Mouse (Mus musculus): Measurements from ENCODE around the gene U2af1l4. TPM values are rescaled to one million over a fixed set of nuclear protein-coding genes. Genes with fewer than 3 reads are reported as not detected.

The U2af1l4 gene
- polyA plus RNA-seq, 2 experiments, result 75.8 to 95.6 TPM

GRCm38 (mm10) chr7:30558656-30559442 is 4.3 kb upstream of the U2af1l4 start:
- H3K27me3 ChIP-seq (ENCODE audit: control insufficient read depth, insufficient read depth, low read length), result no peaks in the 10 kb centered on the region
- peaks cover 37% of the 10 kb centered on the region for H3K36me3 ChIP-seq (ENCODE audit: control insufficient read depth, insufficient read depth, low read length)
- no peak for TF ChIP-seq POLR2A (IDR thresholded peaks at IDR 0.05; ENCODE audit: borderline replicate concordance, extremely low read depth, insufficient read depth, insufficient read length)
- ATAC-seq (ENCODE audit: low FRiP score, low read depth), result no peak
- H3K9ac ChIP-seq (ENCODE audit: low read depth, low read length, severe bottlenecking), result peak overlapping the region; percentile 67
- H3K9me3 ChIP-seq (ENCODE audit: control insufficient read depth, low read length), result no peaks in the 10 kb centered on the region
- H3K27ac ChIP-seq (replicated peaks; ENCODE audit: low read depth, low read length), result peak overlapping the region; percentile 39; the same call in 1 of the 2 replicates
- WGBS, result 14% methylated on average over 12 of the region's 12 CpGs
- peak overlapping the region; percentile 91 for H3K4me2 ChIP-seq (replicated peaks; ENCODE audit: low read depth, low read length, severe bottlenecking)
- no peak for DNase-seq (ENCODE audit: low spot score)
- peak overlapping the region; percentile 59 for H3K4me3 ChIP-seq (replicated peaks; ENCODE audit: low read length)
- peaks cover 13% of the 10 kb centered on the region for H3K4me1 ChIP-seq (ENCODE audit: control insufficient read depth, insufficient read depth, low read length)

DNA sequence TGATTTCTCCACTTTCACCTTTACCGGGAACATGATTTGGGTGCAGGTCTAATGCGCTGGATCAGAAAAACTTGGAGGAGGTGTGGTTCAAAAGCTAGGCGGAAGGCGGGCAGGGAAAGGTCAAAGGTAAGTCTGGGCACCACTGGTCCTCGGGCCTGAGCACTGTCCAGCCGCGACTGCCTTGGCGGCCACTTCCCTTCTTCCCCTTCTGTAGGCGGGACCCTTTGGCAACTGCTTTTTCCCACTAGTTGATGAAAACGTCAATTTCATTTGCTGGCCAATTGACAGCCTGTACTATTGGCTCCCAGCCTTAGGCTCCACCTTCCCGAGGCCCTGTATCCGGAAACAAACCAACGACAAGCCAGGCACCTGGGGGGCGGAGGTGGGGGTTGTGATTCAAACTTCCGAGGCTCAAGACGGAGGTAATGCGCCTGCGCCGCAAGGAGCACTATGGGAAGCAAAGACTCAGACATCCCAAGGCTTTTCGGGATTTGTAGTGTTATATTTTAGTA is 3.6 kb upstream of the U2af1l4 start, which contains the start of gene Lin37:
TSS of gene Lin37 (minus strand) at position 396 of the 512 bp plus-strand sequence.
- TF ChIP-seq POLR2A (IDR thresholded peaks at IDR 0.05; ENCODE audit: borderline replicate concordance, extremely low read depth, insufficient read depth, insufficient read length), result peak; percentile 54; the same call in 1 of the 2 replicates
- H3K9me3 ChIP-seq (ENCODE audit: control insufficient read depth, low read length), result no peaks in the 10 kb centered on the region
- H3K27ac ChIP-seq (replicated peaks; ENCODE audit: low read depth, low read length), result peak within 1 kb of the TSS; percentile 39; the same call in 1 of the 2 replicates
- H3K9ac ChIP-seq (ENCODE audit: low read depth, low read length, severe bottlenecking), result peak within 1 kb of the TSS; percentile 67
- ATAC-seq (ENCODE audit: low FRiP score, low read depth) (peak; percentile 87), DNase-seq (ENCODE audit: low spot score) (peak; percentile 99)
- peaks cover 16% of the 10 kb centered on the region for H3K4me1 ChIP-seq (ENCODE audit: control insufficient read depth, insufficient read depth, low read length)
- peak within 1 kb of the TSS; percentile 91 for H3K4me2 ChIP-seq (replicated peaks; ENCODE audit: low read depth, low read length, severe bottlenecking)
- H3K27me3 ChIP-seq (ENCODE audit: control insufficient read depth, insufficient read depth, low read length), result no peaks in the 10 kb centered on the region
- H3K4me3 ChIP-seq (replicated peaks; ENCODE audit: low read length), result peak within 1 kb of the TSS; percentile 59
- peaks cover 33% of the 10 kb centered on the region for H3K36me3 ChIP-seq (ENCODE audit: control insufficient read depth, insufficient read depth, low read length)
- WGBS, result under 1% methylated on average over 20 of the region's 20 CpGs

DNA sequence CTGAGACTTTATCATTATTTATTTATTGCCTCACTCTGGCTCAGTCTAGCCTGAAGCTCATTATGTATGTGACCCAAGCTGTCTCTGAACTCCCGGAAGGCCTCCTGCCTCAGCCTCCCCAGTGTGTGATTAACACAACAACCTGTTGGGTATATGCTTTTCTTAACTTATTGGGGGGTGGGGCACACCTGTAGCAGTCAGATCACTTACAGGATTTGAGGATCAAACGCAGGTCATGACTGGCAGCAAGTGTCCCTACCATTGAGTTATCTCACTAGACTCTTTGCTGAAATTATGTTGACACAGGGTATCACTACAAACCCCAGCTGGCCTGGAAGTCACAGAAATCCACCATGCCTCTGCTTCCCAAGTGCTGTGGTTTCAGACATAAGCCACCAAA is 2.8 kb upstream of the U2af1l4 start:
- no peak for ATAC-seq (ENCODE audit: low FRiP score, low read depth)
- 70% methylated on average over 2 of the region's 2 CpGs for WGBS
- Histone ChIP-seq H3K27me3 (ENCODE audit: control insufficient read depth, insufficient read depth, low read length) (no peaks in the 10 kb centered on the region), H3K4me2 (replicated peaks; ENCODE audit: low read depth, low read length, severe bottlenecking) (no peak overlapping the region), H3K36me3 (ENCODE audit: control insufficient read depth, insufficient read depth, low read length) (peaks cover 31% of the 10 kb centered on the region), H3K9ac (ENCODE audit: low read depth, low read length, severe bottlenecking) (no peak overlapping the region), H3K27ac (replicated peaks; ENCODE audit: low read depth, low read length) (no peak overlapping the region), H3K4me3 (replicated peaks; ENCODE audit: low read length) (no peak overlapping the region), H3K9me3 (ENCODE audit: control insufficient read depth, low read length) (no peaks in the 10 kb centered on the region), H3K4me1 (ENCODE audit: control insufficient read depth, insufficient read depth, low read length) (peaks cover 16% of the 10 kb centered on the region)
- no peak for DNase-seq (ENCODE audit: low spot score)
- no peak for TF ChIP-seq POLR2A (IDR thresholded peaks at IDR 0.05; ENCODE audit: borderline replicate concordance, extremely low read depth, insufficient read depth, insufficient read length)

DNA sequence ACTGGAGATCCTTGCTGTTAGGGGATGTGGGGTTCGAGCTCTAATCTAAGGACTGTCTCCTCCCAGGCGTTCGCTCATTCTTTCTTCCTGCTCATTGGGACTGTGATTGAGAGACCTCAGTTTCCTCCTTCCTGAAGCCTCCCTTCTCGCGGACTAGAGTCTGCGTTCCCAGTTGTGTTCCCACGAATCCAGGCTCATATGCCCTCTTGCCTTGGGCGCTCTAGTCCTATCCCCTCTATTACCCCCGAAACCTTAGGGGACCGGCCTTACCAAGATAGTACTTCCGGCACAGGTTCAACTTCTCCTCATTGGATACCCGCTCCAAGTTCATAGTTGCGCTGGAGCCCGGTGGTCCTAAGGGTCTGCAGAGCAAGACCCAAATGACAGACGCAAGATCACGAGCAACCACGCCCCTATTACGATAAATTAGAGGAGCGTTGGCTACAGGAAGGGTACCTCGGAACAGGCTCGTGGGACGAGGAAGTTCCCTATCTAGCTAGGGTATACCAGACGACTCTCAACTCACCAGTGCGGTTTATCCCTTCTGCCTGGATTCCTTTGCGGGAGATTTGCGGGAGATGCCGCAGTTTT is 480 bp upstream of the U2af1l4 start:
- peak overlapping the region; percentile 74 for H3K4me3 ChIP-seq (replicated peaks; ENCODE audit: low read length)
- DNase-seq (ENCODE audit: low spot score), result peak; percentile 3

GRCm38 (mm10) chr7:30563906-30564280 is 792 bp downstream of the U2af1l4 start:
- no peaks in the 10 kb centered on the region for H3K9me3 ChIP-seq (ENCODE audit: control insufficient read depth, low read length)
- H3K27me3 ChIP-seq (ENCODE audit: control insufficient read depth, insufficient read depth, low read length), result no peaks in the 10 kb centered on the region
- DNase-seq (ENCODE audit: low spot score) (no peak), ATAC-seq (ENCODE audit: low FRiP score, low read depth) (no peak)
- H3K9ac ChIP-seq (ENCODE audit: low read depth, low read length, severe bottlenecking), result peak overlapping the region; percentile 18; the same call in 1 of the 2 replicates
- H3K4me1 ChIP-seq (ENCODE audit: control insufficient read depth, insufficient read depth, low read length), result peaks cover 10% of the 10 kb centered on the region
- WGBS, result 23% methylated on average over 6 of the region's 6 CpGs
- H3K4me3 ChIP-seq (replicated peaks; ENCODE audit: low read length), result peak overlapping the region; percentile 74
- H3K27ac ChIP-seq (replicated peaks; ENCODE audit: low read depth, low read length), result no peak overlapping the region
- H3K36me3 ChIP-seq (ENCODE audit: control insufficient read depth, insufficient read depth, low read length), result peaks cover 36% of the 10 kb centered on the region
- no peak for TF ChIP-seq POLR2A (IDR thresholded peaks at IDR 0.05; ENCODE audit: borderline replicate concordance, extremely low read depth, insufficient read depth, insufficient read length)
- H3K4me2 ChIP-seq (replicated peaks; ENCODE audit: low read depth, low read length, severe bottlenecking), result peak overlapping the region; percentile 52

More for the DNA sequence above, 480 bp upstream of the U2af1l4 start:
- peak overlapping the region; percentile 86 for H3K27ac ChIP-seq (replicated peaks; ENCODE audit: low read depth, low read length)
- no peaks in the 10 kb centered on the region for H3K27me3 ChIP-seq (ENCODE audit: control insufficient read depth, insufficient read depth, low read length)
- H3K36me3 ChIP-seq (ENCODE audit: control insufficient read depth, insufficient read depth, low read length), result peaks cover 26% of the 10 kb centered on the region
- peak overlapping the region; percentile 55 for H3K9ac ChIP-seq (ENCODE audit: low read depth, low read length, severe bottlenecking)
- H3K4me1 ChIP-seq (ENCODE audit: control insufficient read depth, insufficient read depth, low read length), result peaks cover 16% of the 10 kb centered on the region
- no peaks in the 10 kb centered on the region for H3K9me3 ChIP-seq (ENCODE audit: control insufficient read depth, low read length)
- no peak; the same call in 1 of the 2 replicates for ATAC-seq (ENCODE audit: low FRiP score, low read depth)
- WGBS, result 1% methylated on average over 27 of the region's 27 CpGs
- TF ChIP-seq POLR2A (IDR thresholded peaks at IDR 0.05; ENCODE audit: borderline replicate concordance, extremely low read depth, insufficient read depth, insufficient read length), result no peak
- peak overlapping the region; percentile 48 for H3K4me2 ChIP-seq (replicated peaks; ENCODE audit: low read depth, low read length, severe bottlenecking)
